Mouse (Mus musculus): ENCODE measurements around the gene Fam181a.

DNA sequence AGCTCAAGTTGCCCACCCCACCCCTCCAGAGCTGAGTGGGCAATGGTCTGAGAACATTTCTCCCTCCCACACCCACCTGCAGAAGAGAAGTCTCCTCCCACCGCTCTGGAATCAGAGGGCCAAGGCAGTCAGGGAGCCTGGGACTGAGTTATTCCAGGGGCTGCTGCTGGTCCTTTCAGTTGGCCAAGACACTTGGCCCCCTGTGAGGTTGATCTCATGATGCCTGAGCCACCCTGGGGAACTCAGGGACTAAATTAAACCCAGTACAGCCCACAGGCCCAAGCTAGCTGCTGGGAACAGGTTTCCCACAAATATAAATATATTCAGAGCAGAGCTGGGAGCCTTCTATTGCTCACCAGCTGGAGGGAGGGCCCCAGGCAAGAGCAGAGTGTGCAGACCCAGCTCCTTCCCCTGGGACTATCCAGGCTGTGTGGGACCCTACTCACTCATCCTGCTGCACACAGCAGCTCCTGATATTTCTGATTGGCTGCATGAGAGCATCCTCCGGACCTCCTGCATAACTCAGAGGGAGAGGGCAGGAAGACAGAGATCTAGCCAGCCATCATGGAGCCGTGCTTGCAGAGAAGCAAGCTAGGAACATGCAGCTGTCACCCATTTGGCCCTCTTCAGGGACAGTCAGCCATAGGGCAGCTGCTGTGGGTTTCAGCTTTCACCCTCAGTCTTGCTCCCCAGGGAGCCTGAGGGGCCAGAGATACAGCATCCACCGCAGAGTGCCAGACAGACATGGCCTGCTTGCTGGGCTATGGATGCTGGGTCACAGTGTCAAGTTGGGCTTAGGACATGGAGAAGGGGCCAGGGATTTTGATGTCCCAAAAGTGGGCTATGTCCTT lies 48.4 kb downstream of the Fam181a start:
- no peak for TF ChIP-seq CTCF (conservative IDR thresholded peaks at IDR 0.05; ENCODE audit: low read length)
- TF ChIP-seq POU5F1 (IDR thresholded peaks at IDR 0.05; ENCODE audit: borderline replicate concordance, low read length) = no peak

Data from E14TG2a.4 (cell line).